27 mouse cellular contexts compared by ENCODE assay signal in genomic region chr5:101958941-101959340, GRCm38 (mm10).
"Had no signal": no experiment of that assay in that cellular context is flagged by ENCODE, and none has a peak within 500 bp of the region (broad histone marks: within the 10 kb centered on the region; RNA-seq: fewer than 3 reads in every experiment).

No protein-coding gene starts in this region.

- DNase-seq: gastrocnemius, postnatal 25 days; heart, adult 18-20 months; heart, postnatal 10 days; heart, postnatal 4 days; kidney, adult 18-20 months; kidney, adult 8-10 months; kidney, postnatal 10 days; kidney, postnatal 25 days; kidney, postnatal 4 days; liver; liver, embryonic 13.5 days; liver, postnatal 0 days had no signal

- H3K9ac ChIP-seq: heart, embryonic 12.5 days; hindbrain, embryonic 12.5 days; hindbrain, embryonic 14.5 days; intestine, embryonic 15.5 days; limb, embryonic 12.5 days; liver, embryonic 13.5 days; liver, embryonic 15.5 days; liver, postnatal 0 days had no signal

- ATAC-seq: hindbrain, embryonic 16.5 days; inflammation-experienced regulatory T-cells, adult 6 months; intestine, embryonic 15.5 days; intestine, postnatal 0 days; liver, postnatal 0 days had no signal

- H3K9me3 ChIP-seq: heart, embryonic 10.5 days; heart, embryonic 12.5 days; hindbrain, embryonic 10.5 days; hindbrain, embryonic 12.5 days; intestine, embryonic 15.5 days; limb, embryonic 10.5 days; limb, embryonic 12.5 days; liver, embryonic 13.5 days; liver, embryonic 15.5 days had no signal

- H3K27ac ChIP-seq: heart, embryonic 10.5 days; hindbrain, embryonic 10.5 days; hindbrain, embryonic 12.5 days; hindbrain, embryonic 14.5 days; intestine, embryonic 15.5 days; layer of hippocampus, adult 2 months; limb, embryonic 10.5 days; limb, embryonic 12.5 days; liver, embryonic 13.5 days; liver, embryonic 15.5 days had no signal

- H3K4me1 ChIP-seq: hindbrain, embryonic 10.5 days; hindbrain, embryonic 12.5 days; liver, embryonic 13.5 days; liver, embryonic 15.5 days had no signal

- H3K27me3 ChIP-seq: heart, embryonic 12.5 days; hindbrain, embryonic 12.5 days; intestine, embryonic 15.5 days; limb, embryonic 12.5 days; liver, embryonic 13.5 days; liver, embryonic 15.5 days had no signal

- H3K4me3 ChIP-seq: heart, embryonic 10.5 days; heart, embryonic 12.5 days; hindbrain, embryonic 10.5 days; hindbrain, embryonic 12.5 days; intestine, embryonic 15.5 days; layer of hippocampus, adult 2 months; left cerebral cortex, adult 2 months; limb, embryonic 10.5 days; limb, embryonic 12.5 days; liver, embryonic 13.5 days; liver, embryonic 15.5 days had no signal

- H3K4me2 ChIP-seq: heart, embryonic 12.5 days; hindbrain, embryonic 12.5 days; hindbrain, embryonic 14.5 days; intestine, embryonic 15.5 days; limb, embryonic 12.5 days; liver, embryonic 11.5 days; liver, embryonic 13.5 days; liver, embryonic 15.5 days had no signal
